Mouse (Mus musculus) erythroblast, adult 5-6 weeks (primary cell): ENCODE data around the gene Ubash3a. TPM values are rescaled to one million over a fixed set of nuclear protein-coding genes. Genes with fewer than 3 reads are reported as not detected.

Source experiments
- total RNA-seq, 2 experiments: library from RNA; stranded (forward) in 1 of 2; stranded (reverse) in 1 of 2; fragments of 150-400 nt in 1 of 2; fragments of 200-764, 138-1000 nt in 1 of 2; gene quantifications; 2 replicates each; pipeline versions ENCODE4 v1.2.3 to v1.2.4; 2015 to 2017; ENCODE audit warnings: low replicate concordance in 2 of 2

The Ubash3a gene
- total RNA-seq, 2 experiments from 2014 or later, result 9.6 to 27.5 TPM

Other genes starting within 250 kb of the Ubash3a start
- gene Abcg1, start 150.2 kb upstream of the Ubash3a start, total RNA-seq (2015; ENCODE audit: low replicate concordance), result 2.9 and 3.1 TPM in 2 replicates
- gene Abcg1, start 150.2 kb upstream of the Ubash3a start, total RNA-seq (2017; ENCODE audit: low replicate concordance), result 3.3 and 5.5 TPM in 2 replicates
- gene Tff3, start 78.2 kb upstream of the Ubash3a start, total RNA-seq (2015; ENCODE audit: low replicate concordance), result not detected in 2 replicates
- not detected in 2 replicates for gene Tff3, start 78.2 kb upstream of the Ubash3a start, total RNA-seq (2017; ENCODE audit: low replicate concordance)
- gene Tff2, start 63.6 kb upstream of the Ubash3a start, total RNA-seq (2015; ENCODE audit: low replicate concordance), result not detected in 2 replicates
- not detected in 2 replicates for gene Tff2, start 63.6 kb upstream of the Ubash3a start, total RNA-seq (2017; ENCODE audit: low replicate concordance)
- not detected in 2 replicates for gene Tff1, start 42.6 kb upstream of the Ubash3a start, total RNA-seq (2015; ENCODE audit: low replicate concordance)
- not detected in 2 replicates for gene Tff1, start 42.6 kb upstream of the Ubash3a start, total RNA-seq (2017; ENCODE audit: low replicate concordance)
- not detected in 2 replicates for gene Tmprss3, start 8.9 kb upstream of the Ubash3a start, total RNA-seq (2015; ENCODE audit: low replicate concordance)
- gene Tmprss3, start 8.9 kb upstream of the Ubash3a start, total RNA-seq (2017; ENCODE audit: low replicate concordance), result not detected in 2 replicates
- gene Rsph1, start 69.5 kb downstream of the Ubash3a start, total RNA-seq (2015; ENCODE audit: low replicate concordance), result not detected in 2 replicates
- not detected in 2 replicates for gene Rsph1, start 69.5 kb downstream of the Ubash3a start, total RNA-seq (2017; ENCODE audit: low replicate concordance)
- 0.58 and 2.7 TPM in 2 replicates for gene Slc37a1, start 78.9 kb downstream of the Ubash3a start, total RNA-seq (2015; ENCODE audit: low replicate concordance)
- 1.1 and 7.0 TPM in 2 replicates for gene Slc37a1, start 78.9 kb downstream of the Ubash3a start, total RNA-seq (2017; ENCODE audit: low replicate concordance)
- not detected in 2 replicates for gene Pde9a, start 178.3 kb downstream of the Ubash3a start, total RNA-seq (2015; ENCODE audit: low replicate concordance)
- not detected in 2 replicates for gene Pde9a, start 178.3 kb downstream of the Ubash3a start, total RNA-seq (2017; ENCODE audit: low replicate concordance)